Mouse (Mus musculus) limb, embryonic 14.5 days (tissue): ENCODE results near the gene Sytl3. TPM values are rescaled to one million over a fixed set of nuclear protein-coding genes. Genes with fewer than 3 reads are reported as not detected.
"Not testable (repeated sequence)": the region's sequence is repeated elsewhere in the genome, so short reads cannot be mapped to it uniquely, and the experiment has no call there.

Experiments used
- ATAC-seq: fragments of 200-750 bp; cut with Nextera tagmentation; 2 replicates; pipeline ENCODE4 v1.8.0; 2017; ENCODE audit warnings: low read depth, moderate number of reproducible peaks, moderate TSS enrichment; ENCODE audit not compliant: low FRiP score
- DNase-seq: peaks from one replicate; pipeline ENCODE4 v3.0.0-alpha.2; 2015; ENCODE audit warnings: low spot score
- H3K27ac ChIP-seq: fragments of 300-500 bp; sonication (generic); replicated peaks from 2 replicates; pipeline ENCODE4 v1.5.1; 2014; ENCODE audit warnings: low read depth, mild to moderate bottlenecking, low read length, moderate library complexity, mixed read lengths
- H3K27me3 ChIP-seq: fragments of 300-500 bp; sonication (generic); 2 replicates; pipeline ENCODE4 v1.6.1; 2014; ENCODE audit warnings: low read length, mixed read lengths; ENCODE audit not compliant: control insufficient read depth, insufficient read depth
- H3K36me3 ChIP-seq: fragments of 300-500 bp; sonication (generic); 2 replicates; pipeline ENCODE4 v1.6.1; 2014; ENCODE audit warnings: mild to moderate bottlenecking, low read length, moderate library complexity, mixed read lengths; ENCODE audit not compliant: control insufficient read depth, insufficient read depth
- H3K4me1 ChIP-seq: fragments of 300-500 bp; sonication (generic); 2 replicates; pipeline ENCODE4 v1.6.1; 2014; ENCODE audit warnings: antibody characterized with exemption, low read length, mixed read lengths; ENCODE audit not compliant: control insufficient read depth, insufficient read depth
- H3K4me2 ChIP-seq: fragments of 300-500 bp; sonication (generic); replicated peaks from 2 replicates; pipeline ENCODE4 v1.6.1; 2014; ENCODE audit warnings: low read depth, mild to moderate bottlenecking, low read length, moderate library complexity; ENCODE audit not compliant: severe bottlenecking
- H3K4me3 ChIP-seq: fragments of 300-500 bp; sonication (generic); replicated peaks from 2 replicates; pipeline ENCODE4 v1.5.1; 2014; ENCODE audit warnings: low read length
- H3K9ac ChIP-seq: fragments of 300-500 bp; sonication (generic); 2 replicates; pipeline ENCODE4 v1.6.1; 2014; ENCODE audit warnings: mild to moderate bottlenecking, low read depth, low read length, moderate library complexity; ENCODE audit not compliant: severe bottlenecking
- H3K9me3 ChIP-seq: fragments of 300-500 bp; sonication (generic); 2 replicates; pipeline ENCODE4 v1.6.1; 2016; ENCODE audit warnings: low read length; ENCODE audit not compliant: control insufficient read depth
- POLR2A ChIP-seq: fragments of 200-500 bp; IDR thresholded peaks from 2 replicates; pipeline ENCODE4 v1.8.0; 2012; ENCODE audit warnings: inconsistent platforms, mild to moderate bottlenecking, moderate library complexity, borderline replicate concordance; ENCODE audit not compliant: insufficient read depth, insufficient read length; ENCODE audit errors: extremely low read depth
- WGBS: fragments of 180-500 bp; shearing (Covaris S2); extraction: QIAGEN DNeasy Blood & Tissue Kit; methylation state at CpG from one replicate; pipeline ENCODE4 v1.1.7; 2014; 5-methylcytosine and 5-hydroxymethylcytosine counted together
- polyA plus RNA-seq, 2 experiments: library from polyadenylated mRNA; depleted of rRNA in 1 of 2; stranded (reverse) in 1 of 2; unstranded in 1 of 2; fragments of >200 nt; fragmentation: Nextera tagmentation in 1 of 2; extraction: Ambion mirVana in 1 of 2; gene quantifications; 2 replicates each; pipeline versions ENCODE4 v1.2.1 to v1.2.3; 2012 to 2014

The Sytl3 gene
- polyA plus RNA-seq, 2 experiments: 0.10 to 0.26 TPM

DNA sequence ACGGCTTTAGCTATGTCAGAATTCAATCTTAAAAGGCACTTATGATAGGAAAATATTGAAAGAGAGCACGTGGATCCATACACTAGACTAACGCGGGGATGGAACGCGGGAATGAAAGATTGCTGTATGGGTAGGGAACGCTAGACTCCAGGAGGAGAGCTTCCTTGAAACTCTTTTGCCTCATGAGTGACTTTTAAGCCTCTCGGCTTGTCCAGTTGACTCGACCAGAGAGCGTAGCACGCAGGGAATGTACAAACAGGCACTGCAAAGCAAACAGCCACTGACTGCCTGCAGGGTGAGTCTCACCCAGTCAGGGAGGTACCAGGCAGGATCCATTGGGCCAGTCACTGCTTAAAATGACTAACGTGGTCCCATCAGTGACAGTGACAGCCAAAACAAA is 36.9 kb upstream of the Sytl3 start:
- H3K4me2 ChIP-seq, H3K9me3 ChIP-seq, H3K36me3 ChIP-seq, H3K9ac ChIP-seq, H3K4me1 ChIP-seq, H3K27ac ChIP-seq, H3K27me3 ChIP-seq, ATAC-seq, H3K4me3 ChIP-seq, DNase-seq: not testable (repeated sequence)
- WGBS: 92% methylated on average over 10 of the region's 12 CpGs

GRCm38 (mm10) chr17:6624926-6625558 is 33.9 kb upstream of the Sytl3 start:
- H3K27ac ChIP-seq, H3K27me3 ChIP-seq, H3K9me3 ChIP-seq, H3K36me3 ChIP-seq, DNase-seq, H3K4me2 ChIP-seq, H3K4me3 ChIP-seq, H3K4me1 ChIP-seq, H3K9ac ChIP-seq, ATAC-seq: not testable (repeated sequence)
- WGBS: 50% methylated on average over 1 of the region's 6 CpGs

DNA sequence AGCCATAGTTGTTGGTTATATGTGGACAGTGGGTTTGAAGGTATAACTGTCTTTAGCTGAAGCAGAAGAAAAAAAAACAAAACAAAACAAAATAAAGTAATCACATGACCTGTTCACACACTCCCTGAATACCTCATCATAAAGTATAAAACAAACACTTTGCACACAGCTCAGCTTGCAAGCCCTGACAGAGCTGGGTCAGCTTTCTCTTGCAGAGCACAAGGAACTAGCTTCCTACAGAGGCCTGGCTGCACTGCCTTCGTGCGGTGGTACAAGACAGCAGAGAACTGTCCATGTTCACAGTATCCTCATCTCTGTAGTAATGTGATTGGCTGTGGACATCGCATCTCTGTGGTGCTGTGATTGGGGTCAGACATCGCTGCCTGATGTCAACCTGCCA is 28.5 kb upstream of the Sytl3 start:
- H3K4me3 ChIP-seq, DNase-seq, H3K9me3 ChIP-seq, H3K27ac ChIP-seq, H3K4me2 ChIP-seq, H3K9ac ChIP-seq, H3K27me3 ChIP-seq, H3K4me1 ChIP-seq, ATAC-seq, H3K36me3 ChIP-seq: not testable (repeated sequence)
- 88% methylated on average over 4 of the region's 4 CpGs for WGBS

DNA sequence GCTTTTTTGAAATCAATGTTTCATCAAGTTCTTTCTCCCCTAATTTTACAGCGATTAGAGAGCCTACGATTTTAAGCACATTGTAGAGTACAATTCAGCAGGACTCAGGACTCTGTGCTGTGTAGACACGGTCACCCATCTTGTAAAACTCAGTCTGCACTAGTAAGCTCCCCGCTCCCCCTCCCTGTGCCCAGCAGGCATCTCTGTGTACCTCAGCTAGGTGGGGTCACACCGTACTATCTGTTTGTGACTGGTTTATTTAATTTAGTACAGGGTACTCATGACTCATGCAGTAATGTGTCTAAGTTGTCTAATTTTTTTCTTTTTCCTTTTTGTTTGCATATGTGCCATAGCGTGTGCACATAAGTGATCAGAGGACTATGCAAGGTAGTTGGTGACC is 26.0 kb upstream of the Sytl3 start:
- H3K9me3 ChIP-seq, H3K27me3 ChIP-seq, H3K4me3 ChIP-seq, H3K4me1 ChIP-seq, DNase-seq, H3K4me2 ChIP-seq, ATAC-seq, H3K36me3 ChIP-seq, H3K9ac ChIP-seq, H3K27ac ChIP-seq: not testable (repeated sequence)
- WGBS: 90% methylated on average over 6 of the region's 6 CpGs

GRCm38 (mm10) chr17:6635781-6636180 is 23.1 kb upstream of the Sytl3 start:
- H3K4me1 ChIP-seq: not testable (repeated sequence)

DNA sequence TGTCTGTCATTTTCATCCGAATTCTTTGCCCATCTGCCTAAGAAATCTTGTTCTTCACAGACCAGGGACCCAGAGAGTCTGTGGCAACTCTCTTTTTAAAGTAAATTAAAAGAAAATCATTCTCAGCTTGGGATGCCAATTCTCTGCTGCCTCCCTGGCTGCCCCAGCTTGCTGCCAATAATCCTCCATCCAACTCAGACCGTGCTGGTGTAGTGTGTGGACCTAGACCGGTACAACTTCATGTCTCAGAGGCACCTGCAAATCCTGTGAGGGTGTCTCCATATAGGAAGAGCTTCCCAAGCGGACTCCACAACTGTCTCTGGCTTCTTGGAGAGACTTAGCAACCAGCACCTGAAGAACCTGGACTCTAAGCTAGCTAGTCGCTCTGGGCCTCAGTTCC is 22.0 kb upstream of the Sytl3 start:
- Histone ChIP-seq H3K36me3 (no peaks in the 10 kb centered on the region), H3K4me2 (no peak overlapping the region), H3K9ac (no peak overlapping the region), H3K4me3 (no peak overlapping the region), H3K9me3 (no peaks in the 10 kb centered on the region), H3K27ac (no peak overlapping the region), H3K27me3 (no peaks in the 10 kb centered on the region), H3K4me1 (no peaks in the 10 kb centered on the region)
- no peak for TF ChIP-seq POLR2A
- ATAC-seq: no peak
- WGBS: 83% methylated on average over 5 of the region's 5 CpGs
- no peak for DNase-seq

More at GRCm38 (mm10) chr17:6635781-6636180, 23.1 kb upstream of the Sytl3 start:
- not testable (repeated sequence) for H3K27ac ChIP-seq, ATAC-seq, H3K4me3 ChIP-seq, H3K9me3 ChIP-seq, DNase-seq, H3K9ac ChIP-seq, H3K27me3 ChIP-seq, H3K4me2 ChIP-seq, H3K36me3 ChIP-seq
- WGBS: 75% methylated on average over 1 of the region's 4 CpGs

- not testable (repeated sequence) for H3K4me3 ChIP-seq, H3K9me3 ChIP-seq, H3K9ac ChIP-seq, H3K36me3 ChIP-seq, ATAC-seq, H3K27me3 ChIP-seq, DNase-seq, H3K27ac ChIP-seq, H3K4me2 ChIP-seq, H3K4me1 ChIP-seq
- WGBS: 95% methylated on average over 3 of the region's 4 CpGs
Observed at GRCm38 (mm10) chr17:6637434-6637833, 21.5 kb upstream of the Sytl3 start.

- not testable (repeated sequence) for H3K27ac ChIP-seq, H3K4me3 ChIP-seq, DNase-seq, H3K27me3 ChIP-seq, ATAC-seq, H3K9me3 ChIP-seq, H3K9ac ChIP-seq, H3K4me1 ChIP-seq, H3K4me2 ChIP-seq, H3K36me3 ChIP-seq
- WGBS: 77% methylated on average over 8 of the region's 8 CpGs
Observed at GRCm38 (mm10) chr17:6638444-6638843, 20.4 kb upstream of the Sytl3 start.
